Mouse (Mus musculus): ENCODE data around the gene Grm8. TPM values are rescaled to one million over a fixed set of nuclear protein-coding genes. Genes with fewer than 3 reads are reported as not detected.
"Not testable (repeated sequence)": the region's sequence is repeated elsewhere in the genome, so short reads cannot be mapped to it uniquely, and the experiment has no call there.

Gene Grm8
- total and polyA plus RNA-seq, 2 experiments, result under 0.01 TPM; not detected in 1

DNA sequence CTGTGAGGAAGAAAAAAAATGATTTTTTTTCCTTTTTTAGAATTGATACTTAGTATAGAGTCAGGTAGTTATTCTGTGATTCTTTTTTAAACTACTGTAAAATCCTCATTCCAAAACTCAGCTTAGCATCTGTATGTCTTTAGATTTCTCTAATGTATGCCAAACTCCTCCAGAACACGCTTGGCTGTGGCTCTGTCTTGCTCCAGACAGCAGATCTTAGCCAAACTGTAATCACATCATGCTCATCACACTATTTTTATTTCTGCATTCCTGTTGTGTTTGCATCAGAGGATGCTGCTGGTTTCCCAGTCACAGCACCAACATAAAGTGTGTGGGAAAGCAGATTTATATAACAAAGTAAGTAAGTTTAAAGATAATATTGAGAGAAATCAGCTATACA is 249.2 kb downstream of the Grm8 start:
- Histone ChIP-seq H3K27me3 (ENCODE audit: control insufficient read depth, insufficient read depth, low read length) (no peaks in the 10 kb centered on the region), H3K4me1 (ENCODE audit: control insufficient read depth, insufficient read depth, low read length) (no peaks in the 10 kb centered on the region), H3K9ac (ENCODE audit: low read depth, low read length) (no peak overlapping the region), H3K27ac (replicated peaks; ENCODE audit: insufficient read depth, low read depth, low read length) (no peak overlapping the region), H3K79me2 (ENCODE audit: control insufficient read depth, insufficient read depth, low read length) (no peaks in the 10 kb centered on the region), H3K36me3 (ENCODE audit: control insufficient read depth, insufficient read depth, low read length) (no peaks in the 10 kb centered on the region), H3K4me3 (ENCODE audit: insufficient read depth, low read depth, low read length) (no peak overlapping the region)
- DNase-seq (ENCODE audit: extremely low read depth, low read depth, low spot score), result no peak
- WGBS, result 70% methylated on average over 1 of the region's 1 CpGs
- TF ChIP-seq CTCF (IDR thresholded peaks at IDR 0.05; ENCODE audit: low read depth, low read length), result no peak
- TF ChIP-seq POLR2A (IDR thresholded peaks at IDR 0.05; ENCODE audit: extremely low read depth, insufficient read depth, low read length), result no peak

DNA sequence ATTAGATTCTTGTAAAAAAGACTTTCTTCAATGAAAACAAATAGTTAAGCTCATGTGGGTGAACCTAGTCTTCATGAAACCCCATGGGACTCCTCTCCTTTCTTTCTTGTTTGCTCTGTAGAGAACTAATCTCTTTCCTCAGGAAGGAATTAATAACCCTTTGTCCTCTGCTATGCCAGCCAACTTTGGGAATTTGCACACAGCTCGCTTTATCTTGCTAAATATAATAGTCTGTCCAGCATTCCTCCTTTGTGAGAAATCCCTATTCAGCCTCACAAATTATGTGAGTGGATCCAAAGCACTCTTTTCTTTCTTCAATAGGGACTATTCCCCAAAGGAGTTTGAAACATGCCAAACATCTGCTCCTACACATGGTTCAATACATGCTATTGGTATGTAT is 285.3 kb downstream of the Grm8 start:
- no peak overlapping the region for H3K9ac ChIP-seq (ENCODE audit: low read depth, low read length)
- H3K36me3 ChIP-seq (ENCODE audit: control insufficient read depth, insufficient read depth, low read length), result no peaks in the 10 kb centered on the region
- 63% methylated on average over 1 of the region's 1 CpGs for WGBS
- H3K27me3 ChIP-seq (ENCODE audit: control insufficient read depth, insufficient read depth, low read length), result no peaks in the 10 kb centered on the region
- DNase-seq (ENCODE audit: extremely low read depth, low read depth, low spot score), result no peak
- no peak for TF ChIP-seq POLR2A (IDR thresholded peaks at IDR 0.05; ENCODE audit: extremely low read depth, insufficient read depth, low read length)
- TF ChIP-seq CTCF (IDR thresholded peaks at IDR 0.05; ENCODE audit: low read depth, low read length), result no peak
- no peak overlapping the region for H3K4me3 ChIP-seq (ENCODE audit: insufficient read depth, low read depth, low read length)
- H3K27ac ChIP-seq (replicated peaks; ENCODE audit: insufficient read depth, low read depth, low read length), result no peak overlapping the region
- H3K79me2 ChIP-seq (ENCODE audit: control insufficient read depth, insufficient read depth, low read length), result no peaks in the 10 kb centered on the region
- no peaks in the 10 kb centered on the region for H3K4me1 ChIP-seq (ENCODE audit: control insufficient read depth, insufficient read depth, low read length)

DNA sequence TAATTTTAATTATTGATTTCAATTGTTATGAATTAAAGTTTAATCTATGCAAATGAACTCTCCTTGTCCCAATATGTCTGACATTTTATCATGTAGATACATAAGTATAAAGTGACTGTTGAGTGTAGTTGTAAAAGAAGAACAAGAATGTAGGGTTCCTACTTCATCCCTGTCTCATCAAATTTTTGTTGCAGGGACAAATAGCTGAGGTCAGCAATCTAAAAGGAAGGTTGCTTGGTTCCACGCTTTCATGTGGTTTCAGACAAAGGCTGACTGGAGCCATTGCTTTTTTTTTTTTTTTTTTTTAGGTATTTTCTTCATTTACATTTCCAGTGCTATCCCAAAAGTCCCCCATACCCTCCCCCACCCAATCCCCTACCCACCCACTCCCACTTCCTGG is 298.8 kb downstream of the Grm8 start:
- TF ChIP-seq CTCF (IDR thresholded peaks at IDR 0.05; ENCODE audit: low read depth, low read length), result no peak
- TF ChIP-seq POLR2A (IDR thresholded peaks at IDR 0.05; ENCODE audit: extremely low read depth, insufficient read depth, low read length), result no peak
- Histone ChIP-seq H3K36me3 (ENCODE audit: control insufficient read depth, insufficient read depth, low read length) (no peaks in the 10 kb centered on the region), H3K4me3 (ENCODE audit: insufficient read depth, low read depth, low read length) (no peak overlapping the region), H3K27ac (replicated peaks; ENCODE audit: insufficient read depth, low read depth, low read length) (no peak overlapping the region), H3K9ac (ENCODE audit: low read depth, low read length) (no peak overlapping the region), H3K27me3 (ENCODE audit: control insufficient read depth, insufficient read depth, low read length) (no peaks in the 10 kb centered on the region), H3K79me2 (ENCODE audit: control insufficient read depth, insufficient read depth, low read length) (no peaks in the 10 kb centered on the region), H3K4me1 (ENCODE audit: control insufficient read depth, insufficient read depth, low read length) (no peaks in the 10 kb centered on the region)
- DNase-seq (ENCODE audit: extremely low read depth, low read depth, low spot score), result no peak
- 88% methylated on average over 1 of the region's 1 CpGs for WGBS

DNA sequence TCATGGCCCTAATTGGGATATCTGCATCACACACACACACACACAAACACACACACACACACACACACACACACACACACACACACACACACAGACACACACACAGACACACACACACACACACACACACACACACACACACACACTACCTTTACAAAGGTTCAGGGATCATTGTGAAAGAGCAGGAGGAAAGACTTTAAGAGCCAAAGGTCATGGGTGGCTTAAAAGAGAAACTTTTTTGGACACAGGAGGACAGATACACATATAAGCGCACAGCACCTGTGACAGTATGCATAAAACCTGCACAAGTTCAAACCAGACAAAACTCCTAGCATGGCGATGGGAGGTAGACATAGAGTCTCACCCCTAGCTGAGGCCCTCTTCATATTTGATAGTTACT is 315.2 kb downstream of the Grm8 start:
- H3K4me1 ChIP-seq (ENCODE audit: control insufficient read depth, insufficient read depth, low read length); H3K36me3 ChIP-seq (ENCODE audit: control insufficient read depth, insufficient read depth, low read length); H3K4me3 ChIP-seq (ENCODE audit: insufficient read depth, low read depth, low read length); H3K79me2 ChIP-seq (ENCODE audit: control insufficient read depth, insufficient read depth, low read length); H3K27me3 ChIP-seq (ENCODE audit: control insufficient read depth, insufficient read depth, low read length): not testable (repeated sequence)
- WGBS, result 61% methylated on average over 2 of the region's 2 CpGs
- DNase-seq (ENCODE audit: extremely low read depth, low read depth, low spot score), result peak; percentile 88
- peak overlapping the region; percentile 17; the same call in 1 of the 2 replicates for H3K9ac ChIP-seq (ENCODE audit: low read depth, low read length)
- H3K27ac ChIP-seq (replicated peaks; ENCODE audit: insufficient read depth, low read depth, low read length), result peak overlapping the region; percentile 51; the same call in 1 of the 2 replicates

DNA sequence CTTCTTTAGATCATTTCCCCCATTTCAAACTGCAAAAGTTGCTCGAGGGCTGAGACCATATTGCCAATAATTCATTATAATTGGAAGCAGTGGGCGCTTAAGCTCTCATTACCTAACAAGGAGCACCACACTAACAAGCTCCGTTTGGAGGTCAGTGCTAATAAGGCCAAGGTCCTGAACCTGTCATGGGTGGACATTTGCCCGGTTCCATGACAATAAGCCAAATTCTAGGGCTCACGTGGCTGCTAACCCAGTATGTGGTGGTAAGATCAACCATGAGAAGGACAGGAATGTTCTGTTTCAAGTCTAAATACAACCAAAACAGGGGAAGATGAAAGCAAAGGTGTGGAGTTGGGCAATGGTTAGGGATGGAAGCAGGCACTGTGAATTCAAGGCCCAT is 322.2 kb downstream of the Grm8 start:
- peaks cover 4% of the 10 kb centered on the region; the same call in 1 of the 2 replicates for H3K4me1 ChIP-seq (ENCODE audit: control insufficient read depth, insufficient read depth, low read length)
- TF ChIP-seq CTCF (IDR thresholded peaks at IDR 0.05; ENCODE audit: low read depth, low read length) (no peak), POLR2A (IDR thresholded peaks at IDR 0.05; ENCODE audit: extremely low read depth, insufficient read depth, low read length) (no peak)
- DNase-seq (ENCODE audit: extremely low read depth, low read depth, low spot score), result peak; percentile 80

DNA sequence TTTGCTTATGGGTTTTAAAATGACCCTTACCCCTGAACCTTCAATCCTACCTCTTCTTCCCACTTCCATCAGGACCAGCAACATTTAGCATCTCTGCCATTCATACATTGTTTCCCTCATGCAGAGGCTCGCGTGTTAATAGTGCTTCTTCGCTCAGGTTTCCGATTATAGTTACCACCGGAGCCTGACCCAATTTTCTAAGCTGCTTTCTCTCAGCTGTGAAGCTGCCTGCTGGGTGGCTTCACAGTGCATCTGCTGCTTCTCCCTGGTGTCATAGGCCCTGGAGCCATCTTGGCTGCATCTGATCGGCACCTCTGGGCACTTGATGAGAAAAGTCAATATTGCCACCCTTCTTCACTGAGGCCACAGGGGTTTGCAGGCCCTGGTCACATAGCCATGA is 325.0 kb downstream of the Grm8 start:
- no peak for DNase-seq (ENCODE audit: extremely low read depth, low read depth, low spot score)
- Histone ChIP-seq H3K36me3 (ENCODE audit: control insufficient read depth, insufficient read depth, low read length) (no peaks in the 10 kb centered on the region), H3K9ac (ENCODE audit: low read depth, low read length) (no peak overlapping the region), H3K4me1 (ENCODE audit: control insufficient read depth, insufficient read depth, low read length) (peaks cover 4% of the 10 kb centered on the region; the same call in 1 of the 2 replicates), H3K79me2 (ENCODE audit: control insufficient read depth, insufficient read depth, low read length) (no peaks in the 10 kb centered on the region), H3K27me3 (ENCODE audit: control insufficient read depth, insufficient read depth, low read length) (no peaks in the 10 kb centered on the region), H3K27ac (replicated peaks; ENCODE audit: insufficient read depth, low read depth, low read length) (no peak overlapping the region), H3K4me3 (ENCODE audit: insufficient read depth, low read depth, low read length) (no peak overlapping the region)
- TF ChIP-seq CTCF (IDR thresholded peaks at IDR 0.05; ENCODE audit: low read depth, low read length), result no peak
- no peak for TF ChIP-seq POLR2A (IDR thresholded peaks at IDR 0.05; ENCODE audit: extremely low read depth, insufficient read depth, low read length)
- WGBS, result 82% methylated on average over 6 of the region's 6 CpGs

More for the DNA sequence above, 322.2 kb downstream of the Grm8 start:
- Histone ChIP-seq H3K27me3 (ENCODE audit: control insufficient read depth, insufficient read depth, low read length) (no peaks in the 10 kb centered on the region), H3K79me2 (ENCODE audit: control insufficient read depth, insufficient read depth, low read length) (no peaks in the 10 kb centered on the region), H3K4me3 (ENCODE audit: insufficient read depth, low read depth, low read length) (no peak overlapping the region), H3K36me3 (ENCODE audit: control insufficient read depth, insufficient read depth, low read length) (no peaks in the 10 kb centered on the region), H3K9ac (ENCODE audit: low read depth, low read length) (no peak overlapping the region), H3K27ac (replicated peaks; ENCODE audit: insufficient read depth, low read depth, low read length) (no peak overlapping the region)
- WGBS, result 34% methylated on average over 5 of the region's 5 CpGs

All from liver, adult 2 months (tissue).